Mouse (Mus musculus) forebrain, postnatal 0 days (tissue): Measurements from ENCODE around the gene Cxadr. TPM values are rescaled to one million over a fixed set of nuclear protein-coding genes. Genes with fewer than 3 reads are reported as not detected.

Experiments used
- ATAC-seq: fragments of 200-750 bp; cut with Nextera tagmentation; 2 replicates; pipeline ENCODE4 v1.8.0; 2017; ENCODE audit warnings: mild to moderate bottlenecking, moderate library complexity
- DNase-seq: peaks from one replicate; pipeline ENCODE4 v3.0.0-alpha.2; 2015
- H3K27ac ChIP-seq: fragments of 300-500 bp; sonication (generic); 2 replicates; pipeline ENCODE4 v1.5.1; 2014; ENCODE audit warnings: low read depth, mild to moderate bottlenecking, antibody characterized with exemption, low read length, moderate library complexity, mixed read lengths
- H3K27me3 ChIP-seq: fragments of 300-500 bp; sonication (generic); 2 replicates; pipeline ENCODE4 v1.6.1; 2014; ENCODE audit warnings: mild to moderate bottlenecking, low read length, mixed read lengths; ENCODE audit not compliant: insufficient read depth
- H3K36me3 ChIP-seq: fragments of 300-500 bp; sonication (generic); 2 replicates; pipeline ENCODE4 v1.6.1; 2014; ENCODE audit warnings: mild to moderate bottlenecking, moderate library complexity; ENCODE audit not compliant: insufficient read depth
- H3K4me1 ChIP-seq: fragments of 300-500 bp; sonication (generic); 2 replicates; pipeline ENCODE4 v1.6.1; 2014; ENCODE audit warnings: antibody characterized with exemption; ENCODE audit not compliant: insufficient read depth
- H3K4me2 ChIP-seq: fragments of 300-500 bp; sonication (generic); 2 replicates; pipeline ENCODE4 v1.6.1; 2014; ENCODE audit warnings: low read depth, mild to moderate bottlenecking, moderate library complexity
- H3K4me3 ChIP-seq: fragments of 300-500 bp; sonication (generic); 2 replicates; pipeline ENCODE4 v1.5.1; 2014; ENCODE audit warnings: low read depth, low read length, mixed read lengths
- H3K9ac ChIP-seq: fragments of 300-500 bp; sonication (generic); 2 replicates; pipeline ENCODE4 v1.6.1; 2014; ENCODE audit warnings: mild to moderate bottlenecking
- H3K9me3 ChIP-seq: fragments of 300-500 bp; sonication (generic); 2 replicates; pipeline ENCODE4 v1.6.1; 2016; ENCODE audit warnings: low read length
- CTCF ChIP-seq: sonication (generic); IDR thresholded peaks from 2 replicates; pipeline ENCODE4 v1.5.1; 2016; ENCODE audit warnings: antibody characterized with exemption, control low read depth, low read depth
- WGBS: fragments of 180-500 bp; shearing (Covaris S2); extraction: QIAGEN DNeasy Blood & Tissue Kit; methylation state at CpG from one replicate; pipeline ENCODE4 v1.1.7; 2014; 5-methylcytosine and 5-hydroxymethylcytosine counted together
- polyA plus RNA-seq: library from polyadenylated mRNA; unstranded; fragments of >200 nt; fragmentation: Nextera tagmentation; extraction: Ambion mirVana; gene quantifications from 2 replicates; pipeline ENCODE4 v1.2.1, GENCODE M21; 2015
- total RNA-seq: library from RNA; depleted of rRNA; stranded (reverse); fragments of >200 nt; gene quantifications from 2 replicates; pipeline ENCODE4 v1.2.3, GENCODE M21; 2014

The Cxadr gene
- total and polyA plus RNA-seq, 2 experiments from 2014 or later, result 156 to 396 TPM

- DNase-seq (no peak), ATAC-seq (no peak)
- TF ChIP-seq CTCF, result no peak
- Histone ChIP-seq H3K4me2 (no peak overlapping the region), H3K9ac (no peak overlapping the region), H3K9me3 (no peaks in the 10 kb centered on the region), H3K36me3 (peaks cover 3% of the 10 kb centered on the region; the same call in 1 of the 2 replicates), H3K4me3 (no peak overlapping the region), H3K27me3 (no peaks in the 10 kb centered on the region), H3K4me1 (peaks cover 11% of the 10 kb centered on the region; the same call in 1 of the 2 replicates), H3K27ac (no peak overlapping the region)
- 84% methylated on average over 8 of the region's 8 CpGs for WGBS
These were observed 5.3 kb downstream of the Cxadr start for GRCm38 (mm10) chr16:78306606-78307005.

GRCm38 (mm10) chr16:78307476-78308192, 6.3 kb downstream of the Cxadr start:
- H3K4me1 ChIP-seq, result peaks cover 11% of the 10 kb centered on the region; the same call in 1 of the 2 replicates
- no peak overlapping the region for H3K4me2 ChIP-seq
- 96% methylated on average over 16 of the region's 16 CpGs for WGBS
- no peaks in the 10 kb centered on the region for H3K27me3 ChIP-seq
- ATAC-seq, result no peak
- no peak overlapping the region for H3K9ac ChIP-seq
- H3K9me3 ChIP-seq, result no peaks in the 10 kb centered on the region
- no peak overlapping the region for H3K4me3 ChIP-seq
- no peak overlapping the region for H3K27ac ChIP-seq
- no peak for DNase-seq
- peaks cover 3% of the 10 kb centered on the region; the same call in 1 of the 2 replicates for H3K36me3 ChIP-seq
- no peak for TF ChIP-seq CTCF

- no peak overlapping the region for H3K27ac ChIP-seq
- peaks cover 3% of the 10 kb centered on the region; the same call in 1 of the 2 replicates for H3K36me3 ChIP-seq
- no peak for DNase-seq
- H3K4me2 ChIP-seq, result no peak overlapping the region
- H3K27me3 ChIP-seq, result no peaks in the 10 kb centered on the region
- WGBS, result 88% methylated on average over 6 of the region's 6 CpGs
- ATAC-seq, result no peak
- no peak overlapping the region for H3K4me3 ChIP-seq
- TF ChIP-seq CTCF, result no peak
- H3K4me1 ChIP-seq, result peaks cover 10% of the 10 kb centered on the region; the same call in 1 of the 2 replicates
- no peaks in the 10 kb centered on the region for H3K9me3 ChIP-seq
- no peak overlapping the region for H3K9ac ChIP-seq
These were observed 8.0 kb downstream of the Cxadr start for GRCm38 (mm10) chr16:78309258-78309657.

- TF ChIP-seq CTCF, result no peak
- peak; percentile 28; the same call in 1 of the 2 replicates for ATAC-seq
- H3K4me3 ChIP-seq, result no peak overlapping the region
- WGBS, result 10% methylated on average over 16 of the region's 16 CpGs
- peak; percentile 52 for DNase-seq
- no peak overlapping the region; the same call in 1 of the 2 replicates for H3K27ac ChIP-seq
- H3K4me2 ChIP-seq, result peak overlapping the region; percentile 37
- no peaks in the 10 kb centered on the region for H3K9me3 ChIP-seq
- H3K36me3 ChIP-seq, result 0 out of 2 replicates have a peak, but pooled peaks cover 3% of the 10 kb centered on the region
- no peak overlapping the region for H3K9ac ChIP-seq
- peaks cover 10% of the 10 kb centered on the region; the same call in 1 of the 2 replicates for H3K4me1 ChIP-seq
- no peaks in the 10 kb centered on the region for H3K27me3 ChIP-seq
These were observed 12.0 kb downstream of the Cxadr start for GRCm38 (mm10) chr16:78313135-78313887.

GRCm38 (mm10) chr16:78314026-78314425, 12.7 kb downstream of the Cxadr start:
- 13% methylated on average over 6 of the region's 6 CpGs for WGBS
- Histone ChIP-seq H3K4me3 (peak overlapping the region; percentile 5; the same call in 1 of the 2 replicates), H3K36me3 (0 out of 2 replicates have a peak, but pooled peaks cover 3% of the 10 kb centered on the region), H3K9me3 (no peaks in the 10 kb centered on the region), H3K27ac (no peak overlapping the region), H3K4me2 (peak overlapping the region; percentile 37), H3K27me3 (no peaks in the 10 kb centered on the region), H3K4me1 (peaks cover 10% of the 10 kb centered on the region; the same call in 1 of the 2 replicates), H3K9ac (no peak overlapping the region)
- ATAC-seq (no peak), DNase-seq (peak; percentile 9)
- TF ChIP-seq CTCF, result no peak

- Histone ChIP-seq H3K27ac (no peak overlapping the region), H3K36me3 (no peaks in the 10 kb centered on the region), H3K4me1 (peaks cover 15% of the 10 kb centered on the region; the same call in 1 of the 2 replicates), H3K27me3 (no peaks in the 10 kb centered on the region), H3K4me3 (no peak overlapping the region), H3K4me2 (no peak overlapping the region), H3K9ac (no peak overlapping the region), H3K9me3 (no peaks in the 10 kb centered on the region)
- DNase-seq (peak; percentile 54), ATAC-seq (peak; percentile 79)
- TF ChIP-seq CTCF, result peak; percentile 80
- WGBS, result 74% methylated on average over 9 of the region's 9 CpGs
These were observed 15.6 kb downstream of the Cxadr start for GRCm38 (mm10) chr16:78316849-78317248.

- no peak for ATAC-seq
- no peak overlapping the region for H3K27ac ChIP-seq
- H3K9ac ChIP-seq, result no peak overlapping the region
- no peak overlapping the region for H3K4me3 ChIP-seq
- H3K4me1 ChIP-seq, result peaks cover 21% of the 10 kb centered on the region
- H3K27me3 ChIP-seq, result no peaks in the 10 kb centered on the region
- no peak for DNase-seq
- H3K9me3 ChIP-seq, result no peaks in the 10 kb centered on the region
- H3K36me3 ChIP-seq, result no peaks in the 10 kb centered on the region
- H3K4me2 ChIP-seq, result no peak overlapping the region
- no peak for TF ChIP-seq CTCF
- 69% methylated on average over 7 of the region's 7 CpGs for WGBS
These were observed 16.7 kb downstream of the Cxadr start for GRCm38 (mm10) chr16:78317960-78318359.
